Mouse (Mus musculus): ENCODE data around the gene Olfr76. TPM values are rescaled to one million over a fixed set of nuclear protein-coding genes. Genes with fewer than 3 reads are reported as not detected.

Olfr76 gene
- polyA plus RNA-seq, 1 experiment, result not detected

Other genes with a start within 250 kb of the Olfr76 start
- gene Olfr1419, start 248.1 kb downstream of the Olfr76 start, polyA plus RNA-seq (2011; ENCODE audit: insufficient read depth, insufficient read length, low read depth, missing spikeins), result not detected in 2 replicates
- not detected in 2 replicates for gene Olfr1420, start 236.6 kb downstream of the Olfr76 start, polyA plus RNA-seq (2011; ENCODE audit: insufficient read depth, insufficient read length, low read depth, missing spikeins)
- gene Patl1, start 210.8 kb downstream of the Olfr76 start, polyA plus RNA-seq (2011; ENCODE audit: insufficient read depth, insufficient read length, low read depth, missing spikeins), result 42.2 and 42.6 TPM in 2 replicates
- gene Osbp, start 157.3 kb downstream of the Olfr76 start, polyA plus RNA-seq (2011; ENCODE audit: insufficient read depth, insufficient read length, low read depth, missing spikeins), result 28.3 and 31.5 TPM in 2 replicates
- 0.10 TPM in 1 of 2 replicates, not detected in the other for gene Olfr1423, start 81.9 kb downstream of the Olfr76 start, polyA plus RNA-seq (2011; ENCODE audit: insufficient read depth, insufficient read length, low read depth, missing spikeins)
- not detected in 2 replicates for gene Olfr1424, start 60.5 kb downstream of the Olfr76 start, polyA plus RNA-seq (2011; ENCODE audit: insufficient read depth, insufficient read length, low read depth, missing spikeins)
- gene Olfr1425, start 45.5 kb downstream of the Olfr76 start, polyA plus RNA-seq (2011; ENCODE audit: insufficient read depth, insufficient read length, low read depth, missing spikeins), result not detected in 2 replicates
- gene Olfr1426, start 31.2 kb downstream of the Olfr76 start, polyA plus RNA-seq (2011; ENCODE audit: insufficient read depth, insufficient read length, low read depth, missing spikeins), result not detected in 2 replicates
- gene Olfr1427, start 19.9 kb downstream of the Olfr76 start, polyA plus RNA-seq (2011; ENCODE audit: insufficient read depth, insufficient read length, low read depth, missing spikeins), result not detected in 2 replicates
- not detected in 2 replicates for gene Olfr1428, start 7.3 kb downstream of the Olfr76 start, polyA plus RNA-seq (2011; ENCODE audit: insufficient read depth, insufficient read length, low read depth, missing spikeins)
- not detected in 2 replicates for gene Olfr1555-ps1, start 46.9 kb upstream of the Olfr76 start, polyA plus RNA-seq (2011; ENCODE audit: insufficient read depth, insufficient read length, low read depth, missing spikeins)
- not detected in 2 replicates for gene Olfr1431, start 77.4 kb upstream of the Olfr76 start, polyA plus RNA-seq (2011; ENCODE audit: insufficient read depth, insufficient read length, low read depth, missing spikeins)
- gene Olfr1432, start 109.4 kb upstream of the Olfr76 start, polyA plus RNA-seq (2011; ENCODE audit: insufficient read depth, insufficient read length, low read depth, missing spikeins), result not detected in 2 replicates
- gene Olfr262, start 118.5 kb upstream of the Olfr76 start, polyA plus RNA-seq (2011; ENCODE audit: insufficient read depth, insufficient read length, low read depth, missing spikeins), result not detected in 2 replicates
- not detected in 2 replicates for gene Olfr235, start 137.8 kb upstream of the Olfr76 start, polyA plus RNA-seq (2011; ENCODE audit: insufficient read depth, insufficient read length, low read depth, missing spikeins)
- not detected in 2 replicates for gene Olfr1434, start 156.7 kb upstream of the Olfr76 start, polyA plus RNA-seq (2011; ENCODE audit: insufficient read depth, insufficient read length, low read depth, missing spikeins)
- gene Olfr1436, start 175.9 kb upstream of the Olfr76 start, polyA plus RNA-seq (2011; ENCODE audit: insufficient read depth, insufficient read length, low read depth, missing spikeins), result not detected in 2 replicates
- not detected in 2 replicates for gene Olfr1437, start 201.9 kb upstream of the Olfr76 start, polyA plus RNA-seq (2011; ENCODE audit: insufficient read depth, insufficient read length, low read depth, missing spikeins)
- not detected in 2 replicates for gene Olfr1438-ps1, start 212.7 kb upstream of the Olfr76 start, polyA plus RNA-seq (2011; ENCODE audit: insufficient read depth, insufficient read length, low read depth, missing spikeins)